Mouse (Mus musculus): ENCODE results near the gene E2f7.
A peak's percentile ranks its signal among the peaks of the same experiment; 100 is the strongest.

The E2f7 gene

GRCm38 (mm10) chr10:110744686-110745639 lies at the start of gene E2f7:
Gene E2f7, plus strand, starts transcription at chr10:110745439.
- DNase-seq (ENCODE audit: low spot score): peak; percentile 59

GRCm38 (mm10) chr10:110701276-110701675 lies 44.0 kb upstream of the E2f7 start:
- no peak for DNase-seq (ENCODE audit: low spot score)

GRCm38 (mm10) chr10:110705672-110706071 lies 39.6 kb upstream of the E2f7 start:
- no peak for DNase-seq (ENCODE audit: low spot score)

GRCm38 (mm10) chr10:110707390-110708113 lies 37.7 kb upstream of the E2f7 start:
- no peak for DNase-seq (ENCODE audit: low spot score)

- DNase-seq (ENCODE audit: low spot score): no peak
Observed at GRCm38 (mm10) chr10:110716887-110717286, 28.4 kb upstream of the E2f7 start.

GRCm38 (mm10) chr10:110726431-110726830 lies 18.8 kb upstream of the E2f7 start:
- DNase-seq (ENCODE audit: low spot score): no peak

- peak; percentile 70 for DNase-seq (ENCODE audit: low spot score)
Observed at GRCm38 (mm10) chr10:110727816-110728215, 17.4 kb upstream of the E2f7 start.

GRCm38 (mm10) chr10:110733343-110733742 lies 11.9 kb upstream of the E2f7 start:
- peak; percentile 60 for DNase-seq (ENCODE audit: low spot score)

- no peak for DNase-seq (ENCODE audit: low spot score)
Observed at GRCm38 (mm10) chr10:110743701-110744100, 1.5 kb upstream of the E2f7 start.

GRCm38 (mm10) chr10:110744120-110744519 lies 1.1 kb upstream of the E2f7 start:
- DNase-seq (ENCODE audit: low spot score): no peak

- no peak for DNase-seq (ENCODE audit: low spot score)
Observed at GRCm38 (mm10) chr10:110745640-110746032, 397 bp downstream of the E2f7 start.

GRCm38 (mm10) chr10:110749081-110749480 lies 3.8 kb downstream of the E2f7 start:
- DNase-seq (ENCODE audit: low spot score): no peak

GRCm38 (mm10) chr10:110749510-110750305 lies 4.5 kb downstream of the E2f7 start:
- no peak for DNase-seq (ENCODE audit: low spot score)

GRCm38 (mm10) chr10:110752849-110753248 lies 7.6 kb downstream of the E2f7 start:
- peak; percentile 8 for DNase-seq (ENCODE audit: low spot score)

GRCm38 (mm10) chr10:110755556-110755955 lies 10.3 kb downstream of the E2f7 start:
- no peak for DNase-seq (ENCODE audit: low spot score)

- DNase-seq (ENCODE audit: low spot score): no peak
Observed at GRCm38 (mm10) chr10:110756271-110756793, 11.1 kb downstream of the E2f7 start.

- DNase-seq (ENCODE audit: low spot score): peak; percentile 50
Observed at GRCm38 (mm10) chr10:110760552-110760951, 15.3 kb downstream of the E2f7 start.

GRCm38 (mm10) chr10:110762134-110762884 lies 17.1 kb downstream of the E2f7 start:
- peak; percentile 42 for DNase-seq (ENCODE audit: low spot score)

GRCm38 (mm10) chr10:110763416-110763815 lies 18.2 kb downstream of the E2f7 start:
- no peak for DNase-seq (ENCODE audit: low spot score)

- DNase-seq (ENCODE audit: low spot score): no peak
Observed at GRCm38 (mm10) chr10:110769538-110769937, 24.3 kb downstream of the E2f7 start.

- no peak for DNase-seq (ENCODE audit: low spot score)
Observed at GRCm38 (mm10) chr10:110773201-110773600, 28.0 kb downstream of the E2f7 start.

Measured in adipocyte (in vitro differentiated cells).